Mouse (Mus musculus): ENCODE data around the gene Krt35.

Gene Krt35

GRCm38 (mm10) chr11:100066236-100067010 is 29.6 kb downstream of the Krt35 start:
- no peak for DNase-seq (ENCODE audit: low spot score)

GRCm38 (mm10) chr11:100058875-100059274 is 37.2 kb downstream of the Krt35 start:
- no peak for DNase-seq (ENCODE audit: low spot score)

- no peak for DNase-seq (ENCODE audit: low spot score)
Measured at GRCm38 (mm10) chr11:100055686-100056655, 40.1 kb downstream of the Krt35 start.

GRCm38 (mm10) chr11:100050451-100050850 is 45.6 kb downstream of the Krt35 start, which contains the start of gene Krt31:
Krt31 (minus strand) TSS chr11:100050551.
- DNase-seq (ENCODE audit: low spot score): no peak

- DNase-seq (ENCODE audit: low spot score): no peak
Measured at GRCm38 (mm10) chr11:100047193-100047592, 48.8 kb downstream of the Krt35 start.

- no peak for DNase-seq (ENCODE audit: low spot score)
Measured at GRCm38 (mm10) chr11:100046303-100046866, 49.7 kb downstream of the Krt35 start.
